Mouse (Mus musculus) adrenal gland, postnatal 4 days (tissue): ENCODE results near the gene Sclt1. TPM values are rescaled to one million over a fixed set of nuclear protein-coding genes. Genes with fewer than 3 reads are reported as not detected.
A peak's percentile ranks its signal among the peaks of the same experiment; 100 is the strongest.
"Not testable (repeated sequence)": the region's sequence is repeated elsewhere in the genome, so short reads cannot be mapped to it uniquely, and the experiment has no call there.

ENCODE experiments used
- DNase-seq, 2 experiments: peaks; one replicate each; pipeline ENCODE4 v3.0.0; 2021 to 2022; ENCODE audit warnings: low spot score in 2 of 2, mixed read lengths in 2 of 2
- long read RNA-seq, 2 experiments: library from polyadenylated mRNA; stranded (forward); transcript quantifications; one replicate each; pipeline ENCODE4 v2.0.0; 2021
- total RNA-seq, 2 experiments: library from RNA; stranded (reverse); gene quantifications; 2 replicates each; pipeline ENCODE4 v1.2.3; 2021

The Sclt1 gene
- 10 to 100 TPM; 18.7 to 19.2 TPM for total RNA-seq
- long read RNA-seq, experiment 1, transcript Sclt1-201 (21 exons, 3,005 nt): major isoform, 8 of 11 reads
- long read RNA-seq, experiment 1, partial matches to known transcripts: 2 of 11 reads
- long read RNA-seq, experiment 1, other reads (novel, unspliced or antisense): 1 of 11 reads
- long read RNA-seq, experiment 2, transcript Sclt1-201 (21 exons, 3,005 nt): major isoform, 19 of 26 reads
- long read RNA-seq, experiment 2, partial matches to known transcripts: 1 of 26 reads
- long read RNA-seq, experiment 2, other reads (novel, unspliced or antisense): 5 of 26 reads

DNA sequence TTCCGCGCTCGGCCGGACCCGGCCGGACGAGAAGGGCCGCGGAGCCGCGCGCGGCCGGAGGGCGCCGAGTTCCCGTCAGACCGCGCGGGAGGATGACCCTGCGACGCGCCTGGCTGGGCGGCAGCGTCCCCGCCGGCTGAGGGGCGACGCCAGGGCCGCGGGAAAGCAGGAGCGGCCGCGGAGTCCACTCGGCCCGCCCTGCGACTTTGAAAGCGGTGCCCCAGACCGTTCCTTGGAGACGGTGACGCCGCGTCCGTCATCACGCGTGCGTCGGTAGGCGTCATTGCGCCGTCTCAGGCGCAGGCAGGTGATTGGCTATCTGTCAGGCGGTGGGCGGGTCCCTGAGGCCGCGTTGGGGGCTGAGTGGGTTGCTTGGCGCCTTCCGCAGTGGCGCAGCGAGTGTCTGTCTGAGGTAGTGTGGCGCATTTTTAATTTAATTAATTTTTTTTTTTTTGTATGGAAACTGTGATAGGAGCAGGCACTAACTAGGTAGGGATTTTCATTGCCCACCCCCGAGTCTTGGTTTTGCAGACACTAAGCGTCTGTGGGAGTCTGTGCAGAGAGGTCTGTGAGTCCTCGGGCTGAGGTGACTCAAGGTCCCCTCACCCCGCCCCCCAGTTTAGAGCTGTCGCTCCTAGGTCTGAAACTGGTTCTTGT lies at the start of gene Sclt1, which contains the start of gene D3Ertd751e:
Gene Sclt1 (minus strand): TSS at position 237 of the 657 bp plus-strand sequence.
Gene D3Ertd751e (plus strand): TSS at position 334 of the 657 bp plus-strand sequence.
- DNase-seq: peak; percentile 90 to 92

DNA sequence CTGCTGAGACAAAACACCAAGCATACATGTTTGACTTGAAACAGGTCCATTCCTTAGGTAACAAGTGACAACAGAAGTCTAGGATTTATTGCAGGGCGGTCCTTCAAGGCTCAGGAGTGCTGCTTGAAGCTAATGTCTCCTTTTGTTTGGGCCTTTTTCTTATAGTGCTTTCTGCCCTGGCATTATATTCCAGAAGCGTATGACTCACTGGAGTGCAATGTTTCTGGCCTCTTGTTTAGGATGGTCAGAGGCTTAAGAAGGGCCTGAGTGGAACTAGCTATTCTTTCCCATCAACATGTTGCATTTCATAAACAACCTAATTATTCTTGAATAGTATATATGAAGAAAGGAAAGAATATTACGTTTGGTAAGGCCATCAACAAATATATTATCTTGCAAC lies 19.8 kb upstream of the Sclt1 start:
- no peak for DNase-seq

GRCm38 (mm10) chr3:41754556-41754955 lies 12.2 kb upstream of the Sclt1 start:
- no peak for DNase-seq

DNA sequence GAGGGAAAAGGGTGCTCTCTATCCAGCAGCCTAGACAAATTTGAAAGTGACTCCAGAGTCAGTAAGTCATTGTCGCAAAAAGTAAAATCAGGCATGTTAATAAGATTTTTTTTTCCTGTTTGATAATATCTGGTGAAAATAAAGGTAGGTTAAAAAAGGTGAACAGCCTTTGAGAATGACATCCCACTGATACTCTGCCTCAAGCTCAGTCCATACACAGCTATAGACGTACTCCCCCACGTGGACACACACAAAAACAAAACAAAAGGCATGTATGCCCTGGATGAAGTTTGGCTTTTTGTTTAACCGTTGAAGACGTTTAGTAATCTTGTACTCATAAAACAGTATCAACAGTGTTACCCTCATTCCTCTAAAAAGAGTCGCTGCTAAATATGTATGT lies 1.1 kb upstream of the Sclt1 start:
- no peak for DNase-seq

DNA sequence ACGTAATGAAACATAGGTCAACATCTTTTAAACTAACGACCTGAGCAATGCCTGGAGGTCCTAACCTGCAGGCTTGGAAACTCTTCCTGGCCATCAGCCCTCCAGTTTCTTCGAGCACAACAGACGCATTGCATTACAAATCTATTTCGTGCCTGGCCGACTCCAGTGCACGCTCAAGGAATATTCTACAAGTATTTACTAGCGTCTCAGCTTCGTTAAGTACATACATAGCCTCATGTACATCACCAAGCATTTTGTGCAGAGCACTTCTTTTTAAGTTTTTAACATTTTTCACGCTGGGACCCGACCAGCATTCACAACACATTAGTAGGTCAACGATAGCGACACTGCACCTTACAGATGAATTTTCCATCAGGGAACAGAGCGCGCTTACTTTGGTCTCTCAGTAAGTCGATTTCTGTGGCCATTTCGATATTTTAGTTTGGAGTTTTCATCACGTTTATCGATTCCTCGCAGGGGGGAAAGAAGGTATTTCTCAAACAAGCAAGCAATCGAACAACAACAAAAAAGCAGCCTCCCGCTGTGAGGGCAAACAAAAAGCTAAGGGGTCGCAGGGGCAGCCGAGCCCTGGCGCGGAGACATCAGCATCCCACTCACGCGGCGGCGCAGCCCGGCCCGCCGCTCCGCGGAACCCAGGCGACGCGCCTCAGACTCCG lies 575 bp downstream of the Sclt1 start:
- DNase-seq: no peak

GRCm38 (mm10) chr3:41695681-41696080 lies 46.6 kb downstream of the Sclt1 start:
- no peak for DNase-seq

GRCm38 (mm10) chr3:41692440-41693142 lies 49.7 kb downstream of the Sclt1 start:
- DNase-seq: no peak

GRCm38 (mm10) chr3:41690114-41690640 lies 52.1 kb downstream of the Sclt1 start:
- DNase-seq: not testable (repeated sequence)

DNA sequence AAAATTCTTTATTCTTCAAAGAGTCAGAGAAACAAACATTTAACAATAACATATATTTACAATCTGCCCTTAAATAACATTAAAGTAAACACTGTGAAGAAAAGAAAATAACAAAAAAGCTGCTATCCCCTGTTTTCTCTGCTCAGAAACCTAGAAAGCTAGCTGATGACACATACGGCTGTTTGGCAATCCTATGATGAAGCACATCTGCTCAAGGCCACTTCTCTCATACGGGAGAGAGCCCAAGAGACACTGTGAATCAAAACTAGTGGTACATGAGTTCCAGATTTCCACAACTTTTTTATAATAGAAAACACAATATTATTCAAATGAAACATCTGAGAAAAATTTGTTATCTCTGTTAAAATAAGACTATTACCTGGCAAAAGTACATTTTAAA lies 55.9 kb downstream of the Sclt1 start:
- DNase-seq: no peak

GRCm38 (mm10) chr3:41682084-41682483 lies 60.2 kb downstream of the Sclt1 start:
- DNase-seq: no peak

DNA sequence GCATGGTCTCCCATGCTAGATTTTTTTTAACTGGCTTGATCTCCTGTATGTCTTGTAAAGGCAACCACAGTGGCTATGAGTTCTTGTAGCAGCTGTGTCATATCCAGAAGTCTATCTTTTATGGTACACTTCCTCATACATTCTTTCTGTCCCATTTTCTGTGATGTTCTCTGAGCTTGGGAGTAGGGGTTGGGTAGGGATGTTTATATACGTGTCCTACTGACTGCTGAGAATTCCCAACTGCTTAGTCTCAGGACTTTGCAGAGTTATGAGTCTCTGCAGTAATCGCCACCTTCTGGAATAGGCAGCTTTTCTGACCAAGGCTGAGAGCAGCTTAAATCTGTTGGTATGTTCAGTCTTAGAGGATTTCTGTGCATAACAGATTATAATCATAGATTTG lies 65.7 kb downstream of the Sclt1 start:
- DNase-seq: no peak

GRCm38 (mm10) chr3:41674778-41675177 lies 67.5 kb downstream of the Sclt1 start:
- no peak for DNase-seq

GRCm38 (mm10) chr3:41655642-41656041 lies 86.7 kb downstream of the Sclt1 start:
- DNase-seq: no peak

DNA sequence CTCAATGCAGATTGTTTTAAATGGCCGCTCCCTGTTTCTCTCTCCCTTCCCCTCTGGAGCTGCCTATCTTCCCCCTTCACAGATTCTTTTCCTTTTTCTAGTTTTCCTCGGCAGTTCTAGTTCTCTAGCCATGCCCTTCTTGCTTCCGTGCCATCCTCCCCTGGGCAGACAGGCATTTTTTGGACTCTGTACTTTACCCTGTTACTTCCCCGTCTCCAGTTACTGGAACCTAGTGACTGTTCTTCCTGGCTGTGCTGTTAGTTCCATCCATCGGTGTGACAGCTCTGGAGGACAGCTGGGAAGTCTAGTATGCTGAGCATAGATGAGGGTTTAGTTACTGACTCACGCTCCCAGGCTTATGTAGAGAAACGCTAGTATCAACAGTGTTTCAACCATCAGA lies 121.3 kb downstream of the Sclt1 start:
- no peak for DNase-seq

DNA sequence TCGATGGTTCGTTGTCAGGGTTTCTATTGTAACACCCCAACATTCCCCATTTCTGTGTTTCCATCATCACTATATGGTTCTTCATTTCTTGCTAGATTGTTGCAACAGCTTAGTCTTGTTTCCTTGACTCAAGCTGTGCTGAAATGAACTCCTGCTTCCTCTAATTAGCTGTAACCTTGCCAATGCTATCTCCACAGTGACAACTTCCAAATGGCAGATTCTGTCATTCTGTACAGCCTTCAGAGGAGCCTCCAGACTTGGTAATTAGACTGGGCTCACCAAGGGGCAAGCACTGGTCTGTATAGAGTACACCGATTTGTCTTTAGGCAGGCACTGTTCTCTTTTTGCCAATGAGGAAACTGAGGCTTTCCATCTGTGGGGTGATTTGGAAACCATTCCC lies 123.8 kb downstream of the Sclt1 start:
- DNase-seq: no peak

DNA sequence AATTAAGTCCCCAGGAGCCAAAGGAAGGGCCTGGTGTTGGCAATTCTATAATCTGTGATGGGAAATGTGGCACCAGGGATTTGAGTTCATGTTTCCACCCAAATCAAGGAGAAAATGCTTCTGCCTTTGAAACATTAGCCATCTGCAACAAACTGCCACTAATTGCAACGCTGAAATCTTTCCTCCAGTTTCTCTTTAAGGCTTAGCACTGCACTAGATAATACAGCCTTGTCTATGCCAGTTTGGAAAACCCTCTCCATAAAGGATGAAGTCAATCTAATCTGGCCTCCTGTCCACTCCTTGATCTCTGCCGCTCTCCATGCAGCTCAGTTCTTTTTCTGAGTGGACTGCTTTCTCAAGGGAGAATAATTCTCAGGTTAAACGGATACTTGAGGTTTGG lies 124.3 kb downstream of the Sclt1 start:
- DNase-seq: no peak

GRCm38 (mm10) chr3:41614230-41614985 lies 127.9 kb downstream of the Sclt1 start:
- DNase-seq: no peak

- no peak for DNase-seq
These were observed 128.6 kb downstream of the Sclt1 start for GRCm38 (mm10) chr3:41613706-41614105.

DNA sequence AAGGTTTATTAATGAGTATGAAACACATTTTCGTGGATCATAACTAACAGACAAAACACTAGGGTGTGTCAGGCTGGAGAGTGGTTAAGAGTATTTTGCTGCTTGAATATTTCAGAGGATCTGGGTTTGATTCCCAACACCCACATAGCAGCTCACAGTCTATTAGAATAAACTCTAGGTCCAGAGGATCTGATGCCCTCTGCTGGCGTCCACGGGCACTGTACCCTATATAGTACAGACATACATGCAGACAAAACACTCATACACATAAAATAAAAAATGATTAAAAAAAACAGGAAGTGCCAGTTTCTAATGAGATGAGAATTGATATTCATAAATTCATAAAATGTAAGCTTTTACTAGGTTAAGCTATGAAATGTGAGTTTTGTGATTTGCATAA lies 130.1 kb downstream of the Sclt1 start:
- no peak for DNase-seq

GRCm38 (mm10) chr3:41609071-41609470 lies 133.2 kb downstream of the Sclt1 start:
- DNase-seq: no peak

GRCm38 (mm10) chr3:41607467-41607866 lies 134.8 kb downstream of the Sclt1 start:
- no peak for DNase-seq
